Mouse (Mus musculus) liver, adult 2 months (tissue): ENCODE measurements around the gene Rnf135. TPM values are rescaled to one million over a fixed set of nuclear protein-coding genes. Genes with fewer than 3 reads are reported as not detected.

Experiments
- DNase-seq: peaks from one replicate; pipeline ENCODE4 v3.0.0-alpha.2; 2011; ENCODE audit warnings: low read depth, low spot score; ENCODE audit errors: extremely low read depth
- H3K27ac ChIP-seq: fragments of 200-500 bp; replicated peaks from 2 replicates; pipeline ENCODE4 v1.5.1; 2012; ENCODE audit warnings: low read depth, mild to moderate bottlenecking, control low read depth, inconsistent platforms, low read length; ENCODE audit not compliant: insufficient read depth
- H3K27me3 ChIP-seq: fragments of 200-500 bp; 2 replicates; pipeline ENCODE4 v1.6.1; 2012; ENCODE audit warnings: mild to moderate bottlenecking, moderate library complexity, low read length, inconsistent platforms; ENCODE audit not compliant: control insufficient read depth, insufficient read depth
- H3K36me3 ChIP-seq: fragments of 200-500 bp; 2 replicates; pipeline ENCODE4 v1.6.1; 2012; ENCODE audit warnings: low read length, inconsistent platforms; ENCODE audit not compliant: control insufficient read depth, insufficient read depth
- H3K4me1 ChIP-seq: fragments of 200-500 bp; 2 replicates; pipeline ENCODE4 v1.6.1; 2011; ENCODE audit warnings: low read length; ENCODE audit not compliant: control insufficient read depth, insufficient read depth
- H3K4me3 ChIP-seq: fragments of 200-500 bp; 2 replicates; pipeline ENCODE4 v1.5.1; 2011; ENCODE audit warnings: low read depth, mild to moderate bottlenecking, control low read depth, low read length, moderate library complexity; ENCODE audit not compliant: insufficient read depth
- H3K79me2 ChIP-seq: fragments of 200-500 bp; 2 replicates; pipeline ENCODE4 v1.6.1; 2012; ENCODE audit warnings: inconsistent platforms, mild to moderate bottlenecking, low read length, moderate library complexity; ENCODE audit not compliant: control insufficient read depth, insufficient read depth
- H3K9ac ChIP-seq: fragments of 200-500 bp; 2 replicates; pipeline ENCODE4 v1.6.1; 2012; ENCODE audit warnings: low read depth, mild to moderate bottlenecking, control low read depth, inconsistent platforms, low read length
- CTCF ChIP-seq: fragments of 200-500 bp; IDR thresholded peaks from 2 replicates; pipeline ENCODE4 v1.5.1; 2011; ENCODE audit warnings: low read depth, low read length, control low read depth
- POLR2A ChIP-seq: fragments of 200-500 bp; IDR thresholded peaks from 2 replicates; pipeline ENCODE4 v1.6.1; 2011; ENCODE audit warnings: low read length, control low read depth; ENCODE audit not compliant: insufficient read depth; ENCODE audit errors: extremely low read depth
- WGBS: fragments of 180-500 bp; shearing (Covaris S2); methylation state at CpG from one replicate; pipeline ENCODE4 v1.1.7; 2018; 5-methylcytosine and 5-hydroxymethylcytosine counted together
- polyA plus RNA-seq: library from polyadenylated mRNA; depleted of rRNA; stranded (reverse); fragments of >200 nt; gene quantifications from 2 replicates; pipeline ENCODE4 v1.2.3, GENCODE M21; 2012; rRNA removed
- total RNA-seq: library from RNA; depleted of rRNA; stranded (reverse); fragments of >200 nt; gene quantifications from 2 replicates; pipeline ENCODE4 v1.2.3, GENCODE M21; 2014; rRNA removed

Gene Rnf135
- total RNA-seq (6.1 and 6.6 TPM in 2 replicates), polyA plus RNA-seq (9.4 and 11.0 TPM in 2 replicates)

GRCm38 (mm10) chr11:80183705-80184255 is at the start of gene Rnf135:
Gene Rnf135 (plus strand): TSS chr11:80183851.
- H3K4me3 ChIP-seq = peak within 1 kb of the TSS; percentile 70
- peak within 1 kb of the TSS; percentile 95 for H3K27ac ChIP-seq
- peaks cover 3% of the 10 kb centered on the region; the same call in 1 of the 2 replicates for H3K79me2 ChIP-seq
- WGBS = 0% methylated on average over 33 of the region's 33 CpGs
- 0 out of 2 replicates have a peak, but pooled peaks cover 9% of the 10 kb centered on the region for H3K4me1 ChIP-seq
- TF ChIP-seq POLR2A = peak; percentile 93
- TF ChIP-seq CTCF = no peak
- 0 out of 2 replicates have a peak, but pooled peaks cover 2% of the 10 kb centered on the region for H3K36me3 ChIP-seq
- H3K27me3 ChIP-seq = no peaks in the 10 kb centered on the region
- DNase-seq = peak; percentile 85
- H3K9ac ChIP-seq = peak within 1 kb of the TSS; percentile 85

GRCm38 (mm10) chr11:80134744-80135143 is 48.9 kb upstream of the Rnf135 start:
- peaks cover 1% of the 10 kb centered on the region; the same call in 1 of the 2 replicates for H3K36me3 ChIP-seq

GRCm38 (mm10) chr11:80135954-80136683 is 47.5 kb upstream of the Rnf135 start:
- Histone ChIP-seq H3K27ac (no peak overlapping the region), H3K27me3 (no peaks in the 10 kb centered on the region), H3K4me3 (no peak overlapping the region), H3K36me3 (peaks cover 2% of the 10 kb centered on the region; the same call in 1 of the 2 replicates), H3K9ac (no peak overlapping the region), H3K4me1 (no peaks in the 10 kb centered on the region), H3K79me2 (no peaks in the 10 kb centered on the region)
- TF ChIP-seq POLR2A (no peak), CTCF (no peak)
- DNase-seq = no peak
- WGBS = 93% methylated on average over 11 of the region's 11 CpGs

More at GRCm38 (mm10) chr11:80134744-80135143, 48.9 kb upstream of the Rnf135 start:
- no peak for DNase-seq
- Histone ChIP-seq H3K27me3 (no peaks in the 10 kb centered on the region), H3K27ac (no peak overlapping the region), H3K4me1 (no peaks in the 10 kb centered on the region), H3K79me2 (no peaks in the 10 kb centered on the region), H3K9ac (no peak overlapping the region), H3K4me3 (no peak overlapping the region)
- no peak for TF ChIP-seq CTCF
- TF ChIP-seq POLR2A = no peak
- 58% methylated on average over 4 of the region's 4 CpGs for WGBS

GRCm38 (mm10) chr11:80136786-80137185 is 46.9 kb upstream of the Rnf135 start:
- Histone ChIP-seq H3K36me3 (peaks cover 2% of the 10 kb centered on the region; the same call in 1 of the 2 replicates), H3K79me2 (no peaks in the 10 kb centered on the region), H3K9ac (no peak overlapping the region), H3K27me3 (no peaks in the 10 kb centered on the region), H3K27ac (no peak overlapping the region), H3K4me3 (no peak overlapping the region), H3K4me1 (no peaks in the 10 kb centered on the region)
- 86% methylated on average over 13 of the region's 13 CpGs for WGBS
- TF ChIP-seq POLR2A = no peak
- TF ChIP-seq CTCF = no peak
- no peak for DNase-seq

- no peaks in the 10 kb centered on the region for H3K27me3 ChIP-seq
- H3K4me1 ChIP-seq = peaks cover 2% of the 10 kb centered on the region; the same call in 1 of the 2 replicates
- TF ChIP-seq POLR2A = no peak
- no peak for TF ChIP-seq CTCF
- no peak overlapping the region for H3K4me3 ChIP-seq
- no peaks in the 10 kb centered on the region for H3K79me2 ChIP-seq
- H3K27ac ChIP-seq = no peak overlapping the region
- DNase-seq = no peak
- 86% methylated on average over 5 of the region's 5 CpGs for WGBS
- H3K9ac ChIP-seq = no peak overlapping the region
- H3K36me3 ChIP-seq = peaks cover 2% of the 10 kb centered on the region; the same call in 1 of the 2 replicates
These were observed 45.9 kb upstream of the Rnf135 start for GRCm38 (mm10) chr11:80137773-80138172.
